Mouse (Mus musculus): ENCODE results near the gene Pnpla6. TPM values are rescaled to one million over a fixed set of nuclear protein-coding genes. Genes with fewer than 3 reads are reported as not detected.
A peak's percentile ranks its signal among the peaks of the same experiment; 100 is the strongest.

Pnpla6 gene
- total RNA-seq (2021) = 10 to 100 TPM; 35.2 to 38.8 TPM
- polyA plus RNA-seq (2012; rRNA removed) = 48.3 and 54.6 TPM in 2 replicates
- long read RNA-seq, full-length matches to known transcripts = 4 of 30 reads
- long read RNA-seq, partial matches to known transcripts = 11 of 30 reads
- long read RNA-seq, other reads (novel, unspliced or antisense) = 15 of 30 reads

DNA sequence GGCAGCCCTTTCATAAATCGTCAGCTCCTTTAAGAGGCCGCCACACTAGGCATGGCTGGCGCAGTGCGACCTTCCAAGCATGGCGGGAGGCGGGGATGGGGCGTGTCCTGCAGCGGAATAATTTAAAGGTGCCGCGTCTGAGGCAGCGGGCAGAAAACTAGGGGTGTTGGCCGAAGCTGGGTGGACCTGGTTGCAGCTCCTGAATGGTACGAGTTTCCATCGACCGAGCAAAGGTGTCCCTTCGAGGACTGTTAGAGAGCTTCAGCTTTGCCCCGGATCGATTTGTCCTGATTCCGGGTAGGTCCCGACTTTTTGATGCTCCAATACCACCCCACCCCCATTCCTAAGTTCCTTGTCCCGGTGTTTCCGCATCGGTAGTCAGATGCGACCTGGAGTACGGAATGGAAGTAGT lies at the start of gene Pnpla6:
Gene Pnpla6 (plus strand): TSS at position 125 of the 412 bp plus-strand sequence.
- DNase-seq = peak; percentile 94

DNA sequence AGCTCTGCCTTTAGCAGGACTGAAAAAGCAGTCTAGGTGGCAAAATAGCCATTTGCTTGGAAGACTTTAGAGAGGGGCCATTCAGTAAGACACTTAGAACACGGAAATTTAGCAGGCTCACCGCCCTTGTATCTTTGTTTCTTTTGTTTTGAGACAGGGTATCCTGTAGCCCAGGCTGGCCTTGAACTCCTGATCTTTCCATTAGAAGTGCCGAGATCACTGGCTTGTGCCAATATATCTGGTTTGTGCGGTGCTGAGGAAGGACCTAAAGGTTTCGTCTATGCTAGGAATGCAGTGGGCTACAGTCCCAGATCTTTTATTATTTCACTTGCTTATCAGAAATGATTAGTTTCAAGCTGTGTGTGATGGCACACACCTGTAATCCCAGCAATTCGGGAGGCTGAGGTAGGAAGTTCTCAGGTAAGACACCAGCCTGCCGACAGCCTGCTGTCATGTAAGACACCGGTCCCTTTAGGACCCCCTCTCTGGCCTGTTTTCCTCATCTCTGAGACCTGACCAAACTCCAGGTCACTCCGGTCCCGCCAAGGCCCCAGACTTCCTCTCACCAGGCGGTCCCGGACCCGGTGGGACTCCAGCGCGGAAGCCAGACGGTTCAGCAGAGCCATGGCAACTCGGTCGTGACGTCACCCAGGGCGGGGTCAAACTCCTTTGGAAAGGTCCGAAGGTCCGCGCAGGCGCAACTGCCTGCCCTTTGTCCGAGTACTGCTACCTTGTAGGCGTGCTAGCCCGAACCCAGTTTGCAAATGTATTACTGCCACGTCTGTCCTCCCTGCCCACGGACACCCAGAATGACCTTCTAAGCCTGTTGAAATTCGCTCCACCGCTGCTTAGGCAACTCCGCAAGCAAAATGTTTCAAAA lies 47.9 kb upstream of the Pnpla6 start, which contains the start of gene Pex11g:
Gene Pex11g (minus strand): TSS at position 675 of the 880 bp plus-strand sequence.
- DNase-seq = peak; percentile 99

DNA sequence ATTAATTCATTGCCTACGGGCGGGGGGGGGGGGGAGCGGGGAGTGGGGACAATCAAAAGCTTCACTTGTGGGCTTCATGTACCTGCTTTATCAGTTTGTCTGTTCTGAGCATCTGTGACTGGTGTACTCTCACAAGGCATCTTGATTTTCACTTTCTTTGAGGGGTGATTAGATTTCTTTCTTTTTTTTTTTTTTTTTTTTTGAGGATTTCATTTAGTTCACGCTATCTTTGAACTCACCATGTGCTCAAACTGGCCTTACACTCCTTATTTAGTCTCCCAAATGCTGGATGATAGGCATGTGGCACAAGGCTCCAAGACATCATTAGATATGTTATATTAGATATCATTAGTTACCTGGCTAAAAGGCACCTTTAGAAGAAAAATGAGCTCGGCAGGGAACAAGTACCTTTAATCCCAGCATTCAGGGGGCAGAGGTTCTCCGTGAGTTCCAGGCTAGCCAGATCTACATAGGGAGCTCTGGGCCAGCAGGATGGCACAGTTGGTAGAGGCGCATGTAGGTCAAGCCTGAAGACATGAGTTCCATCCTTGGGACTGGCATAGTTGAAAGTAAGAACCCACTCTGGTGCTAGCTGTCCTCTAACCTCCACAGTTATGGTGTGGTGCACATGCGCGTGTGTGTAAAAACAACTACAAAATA lies 47.2 kb upstream of the Pnpla6 start:
- DNase-seq = no peak

DNA sequence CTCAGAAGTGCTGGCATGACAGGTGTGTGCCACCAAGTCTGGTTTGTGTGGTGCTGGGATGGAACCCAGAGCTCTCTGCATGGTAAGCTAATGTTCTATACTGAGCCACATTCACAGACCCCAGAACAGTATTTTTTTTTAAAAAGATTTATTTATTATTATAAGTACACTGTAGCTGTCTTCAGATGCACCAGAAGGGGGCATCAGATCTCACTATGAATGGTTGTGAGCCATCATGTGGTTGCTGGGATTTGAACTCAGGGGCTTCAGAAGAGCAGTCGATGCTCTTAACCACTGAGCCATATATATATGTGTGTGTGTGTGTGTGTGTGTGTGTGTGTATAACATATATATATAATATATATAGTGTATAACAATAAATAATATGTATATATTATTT lies 46.3 kb upstream of the Pnpla6 start:
- DNase-seq = no peak

DNA sequence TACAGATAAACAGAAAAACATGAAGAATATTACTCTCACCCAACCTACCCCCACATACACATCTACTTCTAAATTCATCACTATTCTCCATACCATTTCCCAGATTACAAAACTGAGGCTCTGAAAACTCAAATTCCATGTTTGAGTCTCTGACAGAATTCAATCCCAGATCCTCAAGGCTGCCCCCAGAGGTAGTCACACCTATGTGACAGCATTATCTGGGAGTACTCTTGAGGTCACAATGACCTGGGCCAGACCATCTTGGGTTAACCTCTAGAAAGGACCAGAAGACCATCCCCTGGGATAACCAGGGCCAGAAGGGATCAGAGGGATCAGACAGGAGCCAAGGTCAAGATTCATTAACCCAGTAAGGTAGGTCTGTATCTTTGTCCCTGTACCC lies 44.6 kb upstream of the Pnpla6 start, which contains the start of gene Tex45:
Gene Tex45 (plus strand): TSS at position 301 of the 400 bp plus-strand sequence.
- no peak for DNase-seq

DNA sequence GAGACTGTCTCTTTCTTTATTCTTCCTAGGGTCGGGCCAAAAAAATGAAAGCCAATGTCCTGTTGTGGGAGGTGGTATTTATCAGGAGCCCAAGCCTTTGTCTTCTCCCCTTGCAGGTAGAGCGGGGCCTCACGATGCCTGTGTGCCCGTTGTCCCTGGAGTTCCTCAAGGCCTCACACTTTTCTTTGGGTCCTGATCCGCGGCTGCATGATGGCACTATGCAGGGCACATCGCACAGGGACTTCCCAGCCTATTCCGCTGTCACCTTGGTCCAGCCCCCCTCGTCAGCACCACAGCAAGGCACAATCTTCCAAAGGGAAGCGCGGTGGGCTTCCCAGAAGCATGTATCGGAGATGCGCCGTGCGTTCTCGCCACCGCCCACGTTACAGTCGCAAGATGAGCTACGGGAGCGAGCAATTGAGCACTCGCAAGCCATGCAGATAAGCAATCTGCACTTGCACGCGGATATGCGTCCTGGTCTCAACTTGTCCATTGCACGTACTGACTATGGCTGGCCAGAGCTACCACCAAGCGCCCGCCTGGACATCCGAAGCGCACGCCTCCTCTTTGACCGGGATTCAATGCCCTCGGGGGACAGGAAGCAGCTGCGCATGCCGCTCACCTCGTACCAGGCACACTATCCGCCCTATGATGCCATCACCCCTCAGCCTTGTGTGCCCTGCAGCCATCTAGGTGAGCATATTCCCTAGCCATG lies 39.3 kb upstream of the Pnpla6 start:
- DNase-seq = no peak

DNA sequence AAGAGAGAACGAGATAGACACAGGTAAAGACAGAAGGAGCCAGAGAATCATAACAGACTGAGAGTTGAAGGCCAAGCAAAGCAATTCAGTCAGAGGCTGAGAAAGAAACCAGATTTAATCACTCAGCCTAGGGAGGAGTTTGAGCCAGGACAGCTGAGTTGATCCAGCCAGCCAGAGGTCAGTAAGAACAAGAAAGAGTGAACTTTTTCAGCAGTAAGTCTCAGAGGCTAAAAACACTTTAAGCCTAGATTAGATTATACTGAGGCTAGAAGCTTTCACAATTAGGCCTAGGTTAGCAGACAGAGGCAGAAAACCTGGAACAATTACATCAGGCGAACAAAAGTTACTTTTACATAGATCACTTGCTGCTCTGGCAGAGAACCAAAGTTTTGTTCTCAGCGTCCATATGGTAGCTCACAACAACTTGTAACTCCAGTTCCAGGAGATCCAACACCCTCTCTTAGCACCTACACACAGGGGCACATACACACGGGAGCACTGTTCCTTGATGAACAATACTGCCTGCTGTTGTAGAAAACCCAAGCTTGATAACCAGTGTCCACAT lies 34.9 kb upstream of the Pnpla6 start:
- DNase-seq = no peak

DNA sequence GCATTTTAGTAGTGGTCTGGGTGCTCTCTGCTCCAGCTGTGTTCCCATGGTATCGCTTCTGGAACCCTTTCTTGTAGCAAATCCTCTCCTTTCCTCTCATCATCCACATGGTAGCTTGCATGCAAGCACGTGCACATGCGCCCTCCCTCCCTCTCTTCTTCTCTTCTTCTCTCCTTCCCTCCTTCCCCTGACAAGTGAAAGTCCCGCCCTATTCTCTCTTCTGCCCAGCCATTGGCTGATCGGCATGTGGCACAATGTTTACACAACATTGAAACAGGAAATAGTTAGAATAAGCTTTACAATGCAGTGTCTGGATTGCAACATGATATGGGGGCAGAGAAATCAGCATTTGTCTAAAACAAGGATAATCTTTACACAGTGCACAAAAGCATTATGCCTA lies 33.6 kb upstream of the Pnpla6 start:
- no peak for DNase-seq

DNA sequence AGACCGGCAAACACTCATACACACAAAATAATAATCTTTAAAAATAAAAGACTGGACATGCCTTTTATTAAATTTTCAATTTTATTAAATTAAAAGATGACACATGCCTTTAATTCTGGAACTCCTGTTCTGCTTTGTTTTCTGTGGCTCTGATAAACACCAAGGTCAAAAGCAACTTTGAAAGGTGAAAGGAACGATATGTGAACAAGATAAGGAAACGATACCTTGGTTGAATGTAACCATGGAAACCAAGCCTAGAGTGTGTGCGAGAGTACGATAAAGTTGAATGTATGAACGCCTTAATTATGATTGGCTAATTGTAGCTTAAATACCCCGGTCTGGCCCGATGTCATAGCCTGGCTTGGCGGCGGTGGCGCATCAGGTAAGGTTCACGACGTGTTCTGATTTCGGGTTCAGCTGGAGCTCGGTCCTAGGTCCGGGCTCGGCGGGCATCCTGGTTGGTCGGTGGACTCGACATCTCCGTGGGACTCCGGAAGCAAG lies 32.9 kb upstream of the Pnpla6 start:
- DNase-seq = no peak

DNA sequence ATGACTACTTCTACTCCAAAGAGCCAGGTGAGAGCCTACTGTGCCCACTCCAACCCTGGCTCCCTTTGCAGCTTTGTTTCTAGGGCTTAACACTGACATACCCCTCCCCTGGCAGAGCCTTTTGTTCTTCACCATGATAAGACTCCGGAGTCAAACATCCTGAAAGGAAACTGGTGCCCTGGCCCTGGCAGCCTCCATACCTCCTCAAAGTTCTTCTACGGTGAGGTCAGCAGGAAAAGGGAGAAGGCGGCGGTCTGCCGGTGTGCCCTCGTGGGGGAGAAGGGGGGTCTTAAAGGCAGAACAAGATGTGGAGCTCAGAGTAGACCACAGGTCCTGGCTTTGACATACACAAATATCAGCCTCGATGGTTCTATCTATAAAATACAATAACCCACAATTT lies 31.6 kb upstream of the Pnpla6 start:
- DNase-seq = no peak

DNA sequence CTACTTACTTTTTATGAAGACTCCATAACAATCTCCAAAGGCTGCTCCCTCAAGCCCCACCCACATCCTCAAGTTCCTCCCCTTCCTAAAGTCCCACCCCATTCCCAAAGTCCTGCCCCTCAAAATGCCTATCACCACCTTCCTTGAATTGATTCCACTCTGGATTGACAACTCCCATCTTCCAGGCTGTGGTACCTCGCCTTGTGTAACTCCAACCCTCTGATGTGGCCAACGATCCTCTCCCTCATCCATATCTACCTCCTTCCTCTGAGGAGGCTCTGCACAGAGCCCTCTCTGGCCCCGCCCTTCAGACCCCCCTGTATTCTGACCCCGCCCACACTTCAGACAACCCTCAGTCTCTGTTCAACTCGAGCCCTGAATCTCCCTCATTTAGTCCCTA lies 30.0 kb upstream of the Pnpla6 start:
- DNase-seq = no peak

DNA sequence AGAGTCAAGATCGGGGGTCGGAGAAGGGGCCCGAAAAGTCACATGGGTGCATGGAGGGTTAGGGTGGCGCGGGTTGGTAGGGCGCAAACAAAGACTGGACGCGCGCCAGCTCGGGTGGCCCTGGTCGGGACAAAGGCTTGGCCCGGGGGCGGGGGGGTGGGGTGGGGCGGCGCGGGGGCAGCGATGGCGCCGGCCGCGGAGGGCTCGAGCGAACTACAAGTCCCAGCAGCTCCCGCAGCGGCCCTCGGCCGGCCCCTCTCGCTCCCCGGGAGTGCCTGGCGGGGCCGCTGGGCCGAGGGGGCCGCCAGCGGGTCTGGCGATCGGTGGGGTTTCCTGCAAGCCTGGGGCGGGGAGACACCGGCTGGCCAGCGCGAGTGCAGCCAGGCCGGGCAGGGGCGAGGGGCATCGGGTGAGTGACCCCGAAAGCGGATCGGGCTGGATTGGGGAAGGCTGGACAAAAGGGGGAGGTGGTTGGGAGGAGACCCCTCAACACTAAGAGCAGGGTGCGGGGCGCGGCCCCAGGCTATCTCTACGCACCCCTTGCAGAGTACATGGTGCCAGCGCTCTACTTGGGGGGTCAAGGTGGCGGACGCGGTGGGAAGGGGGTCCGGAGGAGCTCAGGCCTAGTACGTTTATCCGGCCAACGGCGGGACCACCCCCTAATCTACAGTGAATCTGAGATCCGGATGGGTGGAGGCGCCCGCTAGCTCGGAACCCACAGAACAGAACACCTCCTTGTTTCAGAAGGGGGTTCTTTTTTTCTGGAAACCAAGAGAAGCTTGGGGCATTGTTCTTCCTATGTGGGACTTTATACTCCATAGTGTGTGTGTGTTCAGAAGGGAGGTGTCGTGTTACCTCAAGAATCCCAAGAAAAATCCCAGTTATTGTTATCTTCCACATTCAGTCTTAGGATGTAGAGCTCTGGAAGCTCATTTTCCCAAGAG lies 22.0 kb upstream of the Pnpla6 start, which contains the start of gene Zfp358:
Gene Zfp358 (plus strand): TSS at position 238 of the 944 bp plus-strand sequence.
- peak; percentile 82 for DNase-seq

DNA sequence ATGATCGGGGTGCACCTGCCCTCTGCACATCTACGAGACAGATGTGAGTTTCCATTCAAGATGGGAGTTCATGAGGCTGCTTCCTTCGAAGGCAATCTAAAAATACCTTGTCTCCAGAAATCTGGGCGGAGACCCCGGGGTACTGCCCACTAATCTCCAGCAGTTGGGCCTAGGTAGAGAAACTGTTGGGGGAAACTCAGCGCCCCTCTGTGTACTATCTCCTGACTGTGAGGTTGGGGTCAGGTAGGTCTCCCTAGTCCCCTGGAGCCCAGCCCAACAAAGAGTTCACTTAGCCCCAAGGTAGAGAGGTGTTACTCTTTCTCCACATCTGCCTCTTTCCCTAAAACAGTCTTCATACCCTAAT lies 21.4 kb upstream of the Pnpla6 start:
- DNase-seq = no peak

DNA sequence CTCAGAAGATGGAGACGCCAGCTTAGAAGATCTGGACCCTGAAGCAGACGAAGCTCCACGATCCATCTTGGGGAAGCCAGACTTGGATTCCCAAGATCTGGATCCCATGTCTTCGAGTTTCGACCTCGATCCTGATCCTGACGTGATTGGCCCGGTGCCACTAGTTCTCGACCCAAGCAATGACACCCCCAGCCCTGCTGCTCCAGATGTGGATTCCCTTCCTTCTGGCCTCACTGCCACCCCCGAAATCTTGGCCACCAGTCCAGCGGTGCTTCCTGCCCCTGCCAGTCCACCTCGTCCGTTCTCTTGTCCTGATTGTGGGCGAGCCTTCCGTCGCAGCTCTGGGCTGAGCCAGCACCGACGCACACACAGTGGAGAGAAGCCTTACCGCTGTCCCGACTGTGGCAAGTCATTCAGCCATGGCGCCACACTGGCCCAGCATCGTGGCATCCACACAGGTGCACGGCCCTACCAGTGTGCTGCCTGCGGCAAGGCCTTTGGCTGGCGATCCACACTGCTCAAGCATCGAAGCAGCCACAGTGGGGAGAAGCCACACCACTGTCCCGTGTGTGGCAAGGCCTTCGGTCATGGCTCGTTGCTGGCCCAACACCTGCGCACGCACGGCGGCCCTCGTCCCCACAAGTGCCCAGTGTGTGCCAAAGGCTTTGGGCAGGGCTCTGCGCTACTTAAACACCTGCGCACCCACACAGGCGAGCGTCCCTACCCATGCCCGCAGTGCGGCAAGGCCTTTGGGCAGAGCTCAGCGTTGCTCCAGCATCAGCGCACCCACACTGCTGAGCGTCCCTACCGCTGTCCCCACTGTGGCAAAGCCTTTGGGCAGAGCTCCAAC lies 19.4 kb upstream of the Pnpla6 start:
- DNase-seq = no peak

DNA sequence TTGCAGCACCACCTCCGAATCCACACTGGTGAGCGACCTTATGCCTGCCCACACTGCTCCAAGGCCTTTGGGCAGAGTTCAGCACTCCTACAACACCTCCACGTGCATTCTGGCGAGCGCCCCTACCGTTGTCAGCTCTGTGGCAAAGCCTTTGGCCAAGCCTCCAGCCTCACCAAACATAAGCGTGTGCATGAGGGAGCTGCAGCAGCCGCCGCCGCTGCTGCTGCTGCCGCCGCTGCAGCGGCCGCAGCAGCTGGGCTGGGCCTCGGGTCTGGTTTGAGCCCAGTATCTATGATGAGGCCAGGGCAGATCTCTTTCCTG lies 18.8 kb upstream of the Pnpla6 start:
- no peak for DNase-seq

DNA sequence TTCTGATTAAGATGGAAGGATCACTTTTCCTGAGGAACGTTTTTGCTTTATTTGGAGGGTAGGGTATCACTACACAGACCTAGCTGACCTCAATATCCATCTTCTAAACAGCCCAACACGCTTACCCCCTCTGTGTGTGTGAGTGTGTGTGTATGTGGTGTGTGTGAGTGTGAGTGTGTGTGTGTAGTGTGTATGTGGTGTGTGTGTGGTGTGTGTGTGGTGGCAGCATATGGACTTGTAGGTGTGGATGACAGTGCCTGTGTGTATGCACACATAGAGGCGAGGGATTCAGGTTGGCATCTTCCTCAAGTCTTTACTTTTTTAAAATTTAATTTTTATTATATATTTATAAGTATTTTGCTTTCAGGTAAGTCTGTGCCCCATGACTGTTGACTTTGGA lies 16.6 kb upstream of the Pnpla6 start:
- no peak for DNase-seq

DNA sequence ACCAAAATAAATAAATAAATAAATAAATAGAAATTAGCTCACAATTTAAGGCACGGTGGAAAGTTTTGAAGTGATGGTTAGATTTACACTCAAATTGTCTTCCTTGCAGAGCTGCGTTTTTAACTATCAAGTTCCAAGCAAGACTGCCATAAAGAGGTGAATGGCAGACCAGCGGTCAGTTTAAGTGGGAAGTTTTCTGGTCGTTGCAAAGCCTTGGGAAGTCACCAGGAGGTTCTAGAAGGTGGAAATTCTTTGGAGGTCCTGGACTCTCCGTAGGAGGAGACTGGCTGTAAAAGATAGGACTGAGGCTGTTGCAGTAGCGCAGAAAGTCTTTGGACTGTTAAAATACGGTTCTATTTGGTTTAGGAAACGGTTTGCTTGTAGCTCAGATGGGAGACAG lies 15.4 kb upstream of the Pnpla6 start:
- no peak for DNase-seq

DNA sequence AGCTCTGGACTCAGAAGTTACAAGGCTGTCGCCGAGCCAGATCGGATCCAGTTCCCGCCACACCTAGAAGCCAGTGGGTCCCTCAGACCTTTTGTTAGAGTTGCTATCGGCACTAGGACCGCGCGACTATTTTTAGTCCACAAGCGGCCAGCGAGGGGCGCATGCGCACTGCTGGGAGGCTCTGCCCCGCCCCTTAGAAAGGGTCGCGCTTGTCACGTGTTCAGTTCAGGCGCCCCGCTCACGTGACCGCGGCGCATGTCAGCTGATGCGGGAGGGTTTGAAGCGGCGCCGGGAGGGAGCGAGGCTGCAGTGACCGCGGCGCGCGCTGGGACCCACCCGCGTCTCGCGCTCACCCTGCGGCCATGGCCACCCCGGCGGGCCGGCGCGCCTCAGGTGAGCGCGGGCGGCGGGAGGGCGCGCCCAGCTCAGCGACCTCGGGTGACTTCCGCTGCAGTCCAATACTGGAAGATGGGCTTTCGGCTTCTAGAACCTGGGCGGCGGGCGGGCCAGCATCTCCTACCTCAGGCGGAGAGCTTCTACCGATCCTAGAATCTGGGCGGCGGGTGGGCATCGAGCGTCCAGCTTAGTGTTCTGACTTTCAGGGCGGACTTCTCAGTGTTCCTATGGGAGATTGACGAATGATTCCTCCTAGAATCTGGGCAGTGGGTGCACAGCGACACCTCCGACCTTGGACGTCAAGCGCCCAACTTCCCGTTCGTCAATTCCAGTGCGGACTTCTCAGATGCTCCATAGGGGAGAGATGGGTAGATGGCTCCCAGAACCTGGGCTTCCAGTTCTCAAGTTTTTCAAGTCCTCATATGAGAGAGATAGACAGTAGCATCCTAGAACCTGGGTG lies 14.7 kb upstream of the Pnpla6 start, which contains the start of gene Mcoln1:
Gene Mcoln1 (plus strand): TSS at position 223 of the 856 bp plus-strand sequence.
- peak; percentile 98 for DNase-seq

DNA sequence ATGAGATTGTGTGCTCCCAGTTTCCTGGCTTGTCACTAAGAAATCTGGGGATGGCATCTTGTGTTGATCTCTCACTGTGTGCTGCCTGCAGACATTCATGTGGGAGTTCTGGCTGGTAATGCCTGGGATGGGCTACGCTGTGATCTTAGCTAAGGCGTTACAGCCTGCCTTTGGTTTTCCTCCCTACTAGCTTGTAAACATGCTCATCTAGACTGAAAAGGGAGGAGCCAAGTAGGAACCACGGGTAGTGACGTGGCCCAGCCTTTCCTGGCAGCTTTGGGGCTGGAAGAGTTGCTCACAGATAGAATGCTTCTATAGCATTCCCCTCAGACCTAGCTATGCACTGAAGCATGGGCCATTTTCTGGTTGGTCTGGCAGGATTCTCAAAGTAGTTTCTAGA lies 13.0 kb upstream of the Pnpla6 start:
- DNase-seq = no peak

Measured in adrenal gland, adult 2 months (tissue).